Mouse (Mus musculus) MEL (cell line): Measurements from ENCODE around the gene Lurap1. TPM values are rescaled to one million over a fixed set of nuclear protein-coding genes. Genes with fewer than 3 reads are reported as not detected.

ENCODE experiments used
- DNase-seq: peaks from one replicate; pipeline ENCODE4 v3.0.0; 2011; ENCODE audit warnings: low read depth, low spot score
- H3K27ac ChIP-seq: 2 replicates; pipeline ENCODE4 v1.5.1; 2012; ENCODE audit warnings: low read depth, mild to moderate bottlenecking, control low read depth, low read length, moderate library complexity; ENCODE audit not compliant: control insufficient read depth
- H3K27me3 ChIP-seq, 2 experiments: fragments of 150-350 bp in 1 of 2; sonication (generic) in 1 of 2; 2 replicates each; pipeline ENCODE4 v1.6.1; 2012; ENCODE audit warnings: low read length in 2 of 2, mild to moderate bottlenecking in 2 of 2, improper control_type of control experiment in 1 of 2, moderate library complexity in 1 of 2; ENCODE audit not compliant: insufficient read depth in 2 of 2, control insufficient read depth in 1 of 2
- H3K36me3 ChIP-seq, 2 experiments: 2 replicates each; pipeline ENCODE4 v1.6.1; 2012 to 2014; ENCODE audit warnings: low read length in 2 of 2, improper control_type of control experiment in 1 of 2, inconsistent platforms in 1 of 2, mild to moderate bottlenecking in 1 of 2; ENCODE audit not compliant: insufficient read depth in 2 of 2, control insufficient read depth in 1 of 2
- H3K4me1 ChIP-seq, 2 experiments: fragments of 150-350 bp in 1 of 2; sonication (generic) in 1 of 2; 2 replicates each; pipeline ENCODE4 v1.6.1; 2012; ENCODE audit warnings: low read length in 2 of 2, improper control_type of control experiment in 1 of 2, mild to moderate bottlenecking in 1 of 2; ENCODE audit not compliant: insufficient read depth in 2 of 2, control insufficient read depth in 1 of 2
- H3K4me3 ChIP-seq, 2 experiments: fragments of 150-350 bp in 1 of 2; sonication (generic) in 1 of 2; 2 replicates each; pipeline ENCODE4 v1.5.1; 2012; ENCODE audit warnings: low read depth in 2 of 2, low read length in 2 of 2, mild to moderate bottlenecking in 2 of 2, moderate library complexity in 2 of 2, control low read depth in 1 of 2, improper control_type of control experiment in 1 of 2; ENCODE audit not compliant: control insufficient read depth in 1 of 2, insufficient read depth in 1 of 2
- H3K79me2 ChIP-seq: 2 replicates; pipeline ENCODE4 v1.6.1; 2012; ENCODE audit warnings: mild to moderate bottlenecking, low read length, moderate library complexity; ENCODE audit not compliant: control insufficient read depth, poor library complexity, insufficient read depth
- H3K9ac ChIP-seq: 2 replicates; pipeline ENCODE4 v1.6.1; 2012; ENCODE audit warnings: low read depth, mild to moderate bottlenecking, control low read depth, low read length, moderate library complexity; ENCODE audit not compliant: control insufficient read depth, poor library complexity, severe bottlenecking
- H3K9me3 ChIP-seq: fragments of 150-350 bp; sonication (generic); replicated peaks from 2 replicates; pipeline ENCODE4 v1.6.1; 2012; ENCODE audit warnings: mild to moderate bottlenecking, low read length, improper control_type of control experiment, moderate library complexity; ENCODE audit not compliant: insufficient read depth
- BHLHE40 ChIP-seq: IDR thresholded peaks from 2 replicates; pipeline ENCODE4 v1.6.1; 2012; ENCODE audit warnings: low read depth, mild to moderate bottlenecking, inconsistent platforms, low read length, improper control_type of control experiment, borderline replicate concordance
- CHD1 ChIP-seq: IDR thresholded peaks from 2 replicates; pipeline ENCODE4 v1.6.1; 2012; ENCODE audit warnings: low read depth, mild to moderate bottlenecking, inconsistent platforms, low read length, improper control_type of control experiment
- EP300 ChIP-seq, 2 experiments: IDR thresholded peaks; 2 replicates each; pipeline ENCODE4 v1.6.1; 2011; ENCODE audit warnings: improper control_type of control experiment in 2 of 2, low read length in 2 of 2, low read depth in 1 of 2, mild to moderate bottlenecking in 1 of 2
- HCFC1 ChIP-seq: IDR thresholded peaks from 2 replicates; pipeline ENCODE4 v1.6.1; 2012; ENCODE audit warnings: low read depth, mild to moderate bottlenecking, inconsistent platforms, low read length, improper control_type of control experiment, moderate library complexity
- MAFK ChIP-seq: IDR thresholded peaks from 2 replicates; pipeline ENCODE4 v1.6.1; 2011; ENCODE audit warnings: low read depth, mild to moderate bottlenecking, low read length, improper control_type of control experiment, borderline replicate concordance
- MAX ChIP-seq: IDR thresholded peaks from 2 replicates; pipeline ENCODE4 v1.6.1; 2011; ENCODE audit warnings: low read length, improper control_type of control experiment
- MAZ ChIP-seq: IDR thresholded peaks from 2 replicates; pipeline ENCODE4 v1.6.1; 2012; ENCODE audit warnings: low read depth, mild to moderate bottlenecking, inconsistent platforms, low read length, improper control_type of control experiment
- MEF2A ChIP-seq: IDR thresholded peaks from 2 replicates; pipeline ENCODE4 v1.6.1; 2014; ENCODE audit warnings: low read depth, mild to moderate bottlenecking, inconsistent platforms, low read length, improper control_type of control experiment; ENCODE audit not compliant: poor library complexity, insufficient replicate concordance, severe bottlenecking; ENCODE audit errors: extremely low read depth
- MYB ChIP-seq: IDR thresholded peaks from 2 replicates; pipeline ENCODE4 v1.6.1; 2011; ENCODE audit warnings: mild to moderate bottlenecking, low read depth, low read length, improper control_type of control experiment
- NRF1 ChIP-seq: IDR thresholded peaks from 2 replicates; pipeline ENCODE4 v1.6.1; 2014; ENCODE audit warnings: low read depth, mild to moderate bottlenecking, inconsistent platforms, low read length, improper control_type of control experiment, moderate library complexity; ENCODE audit not compliant: poor library complexity, insufficient read depth, severe bottlenecking
- POLR2AphosphoS5 ChIP-seq: IDR thresholded peaks from 2 replicates; pipeline ENCODE4 v1.6.1; 2012; ENCODE audit warnings: low read depth, borderline replicate concordance, mild to moderate bottlenecking, inconsistent platforms, low read length, moderate library complexity, mixed read lengths
- RCOR1 ChIP-seq: IDR thresholded peaks from 2 replicates; pipeline ENCODE4 v1.6.1; 2012; ENCODE audit warnings: low read depth, mild to moderate bottlenecking, inconsistent platforms, low read length, improper control_type of control experiment
- SMC3 ChIP-seq: IDR thresholded peaks from 2 replicates; pipeline ENCODE4 v1.6.1; 2011; ENCODE audit warnings: low read depth, low read length, improper control_type of control experiment
- TBP ChIP-seq: IDR thresholded peaks from 2 replicates; pipeline ENCODE4 v1.8.0; 2011; ENCODE audit warnings: low read depth, low read length, improper control_type of control experiment
- TCF12 ChIP-seq: IDR thresholded peaks from 2 replicates; pipeline ENCODE4 v1.6.1; 2014; ENCODE audit warnings: low read depth, mild to moderate bottlenecking, inconsistent platforms, low read length, improper control_type of control experiment, moderate library complexity
- USF1 ChIP-seq: IDR thresholded peaks from 2 replicates; pipeline ENCODE4 v1.6.1; 2014; ENCODE audit warnings: low read depth, mild to moderate bottlenecking, inconsistent platforms, low read length, improper control_type of control experiment, moderate library complexity
- ZC3H11A ChIP-seq: IDR thresholded peaks from 2 replicates; pipeline ENCODE4 v1.6.1; 2012; ENCODE audit warnings: low read depth, mild to moderate bottlenecking, inconsistent platforms, low read length, improper control_type of control experiment
- ZKSCAN1 ChIP-seq: IDR thresholded peaks from 2 replicates; pipeline ENCODE4 v1.6.1; 2012; ENCODE audit warnings: low read depth, mild to moderate bottlenecking, inconsistent platforms, low read length, improper control_type of control experiment, moderate library complexity
- ZMIZ1 ChIP-seq: IDR thresholded peaks from 2 replicates; pipeline ENCODE4 v1.6.1; 2012; ENCODE audit warnings: low read depth, mild to moderate bottlenecking, inconsistent platforms, low read length, improper control_type of control experiment, moderate library complexity
- polyA plus RNA-seq, 2 experiments: library from polyadenylated mRNA; stranded (reverse) in 1 of 2; unstranded in 1 of 2; fragments of >175 nt in 1 of 2; fragments of >200 nt in 1 of 2; gene quantifications; 2 replicates each; pipeline versions ENCODE4 v1.2.1 to v1.2.4; 2012; ENCODE audit warnings: low replicate concordance in 2 of 2, low read depth in 1 of 2; ENCODE audit not compliant: insufficient read length in 2 of 2, insufficient read depth in 1 of 2, missing spikeins in 1 of 2
- total RNA-seq: library from RNA; depleted of rRNA; stranded (reverse); fragments of 300-350 nt; gene quantifications from 2 replicates; pipeline ENCODE4 v1.2.3, GENCODE M21; 2012

The Lurap1 gene
- total and polyA plus RNA-seq, 3 experiments: 0.85 to 1.2 TPM; not detected in 1

DNA sequence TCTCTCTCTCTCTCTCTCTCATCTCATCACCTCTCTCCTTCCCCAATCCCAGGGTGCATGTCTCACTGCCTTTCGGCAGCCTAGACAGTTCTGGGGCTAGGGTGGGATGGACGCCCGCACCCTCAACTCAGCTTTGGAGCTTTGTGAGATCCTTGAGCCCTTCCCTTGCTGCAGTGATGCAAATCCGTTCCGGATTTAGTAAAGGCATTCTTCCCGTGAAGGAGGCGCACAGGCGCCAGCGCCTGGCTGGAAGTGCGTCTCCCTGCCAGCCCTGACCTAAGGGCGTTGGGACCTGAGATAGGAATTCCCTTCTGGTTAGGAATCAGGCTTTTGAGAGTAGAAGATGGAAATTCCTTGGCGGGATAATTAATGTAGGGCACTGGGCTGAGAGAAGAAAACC, 31.6 kb upstream of the Lurap1 start:
- H3K36me3 ChIP-seq: no peaks in the 10 kb centered on the region
- peaks cover 0 to 2% of the 10 kb centered on the region in 2 experiments; a peak in 1 of 4 replicates for H3K27me3 ChIP-seq
- no peak overlapping the region for H3K9ac ChIP-seq
- TF ChIP-seq TBP (no peak), NRF1 (no peak), CHD1 (no peak), EP300 (IDR thresholded peaks at IDR 0.05; ENCODE audit: low read depth in 1 of 2, low read length in 2 of 2) (no peak), HCFC1 (no peak), MAX (no peak), TCF12 (no peak), MYB (no peak), MAZ (no peak)
- no peaks in the 10 kb centered on the region for H3K9me3 ChIP-seq
- no peak for DNase-seq
- no peak overlapping the region for H3K27ac ChIP-seq
- no peaks in the 10 kb centered on the region for H3K79me2 ChIP-seq
- no peak overlapping the region for H3K4me3 ChIP-seq
- H3K4me1 ChIP-seq: no peaks in the 10 kb centered on the region

DNA sequence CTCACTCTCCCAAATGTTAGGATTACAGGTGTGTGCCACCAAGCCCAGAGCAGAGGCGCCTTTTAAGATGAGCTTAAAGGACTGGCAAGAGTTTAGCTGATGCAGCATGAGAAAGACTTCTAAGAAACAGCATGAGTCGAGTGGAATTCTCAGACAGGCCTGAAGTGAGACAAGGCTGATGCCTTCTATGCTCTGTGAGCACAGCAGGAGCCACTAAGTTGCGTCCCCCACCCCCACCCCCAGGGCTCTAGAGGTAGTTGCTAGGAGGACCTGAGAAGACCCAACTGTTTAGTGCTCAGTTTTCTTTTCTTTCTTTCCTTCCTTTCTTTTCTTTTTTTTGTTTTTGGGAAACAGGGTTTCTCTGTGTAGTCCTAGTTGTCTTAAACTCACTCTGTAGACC, 30.9 kb upstream of the Lurap1 start:
- Histone ChIP-seq H3K4me1 (0 out of 4 replicates have a peak, but pooled peaks cover 0 to 4% of the 10 kb centered on the region in 2 experiments), H3K27me3 (peaks cover 0 to 2% of the 10 kb centered on the region in 2 experiments; a peak in 1 of 4 replicates), H3K27ac (no peak overlapping the region), H3K79me2 (no peaks in the 10 kb centered on the region), H3K9ac (no peak overlapping the region), H3K36me3 (no peaks in the 10 kb centered on the region; a peak in 1 of 4 replicates), H3K9me3 (no peaks in the 10 kb centered on the region), H3K4me3 (no peak overlapping the region)
- DNase-seq: no peak
- TF ChIP-seq RCOR1 (no peak), ZMIZ1 (no peak), MEF2A (no peak), USF1 (no peak), SMC3 (no peak), MAFK (no peak), POLR2AphosphoS5 (no peak), ZC3H11A (no peak), BHLHE40 (no peak), ZKSCAN1 (no peak)
